Mouse (Mus musculus) adrenal gland, adult 18-20 months (tissue): ENCODE measurements around the gene Klhl29. TPM values are rescaled to one million over a fixed set of nuclear protein-coding genes. Genes with fewer than 3 reads are reported as not detected.

ENCODE experiments used
- DNase-seq, 2 experiments: peaks; one replicate each; pipeline ENCODE4 v3.0.0; 2021 to 2022; ENCODE audit warnings: low spot score in 2 of 2
- total RNA-seq, 2 experiments: library from RNA; stranded (reverse); gene quantifications; 1 replicate in 1 of 2; 2 replicates in 1 of 2; pipeline ENCODE4 v1.2.3; 2021

Gene Klhl29
- total RNA-seq, 2 experiments from 2014 or later: 9.2 to 20.5 TPM

GRCm38 (mm10) chr12:5142776-5143175, 232.7 kb downstream of the Klhl29 start:
- peak; percentile 86 for DNase-seq

- DNase-seq: no peak
Measured at GRCm38 (mm10) chr12:5141040-5141439, 234.4 kb downstream of the Klhl29 start.

DNA sequence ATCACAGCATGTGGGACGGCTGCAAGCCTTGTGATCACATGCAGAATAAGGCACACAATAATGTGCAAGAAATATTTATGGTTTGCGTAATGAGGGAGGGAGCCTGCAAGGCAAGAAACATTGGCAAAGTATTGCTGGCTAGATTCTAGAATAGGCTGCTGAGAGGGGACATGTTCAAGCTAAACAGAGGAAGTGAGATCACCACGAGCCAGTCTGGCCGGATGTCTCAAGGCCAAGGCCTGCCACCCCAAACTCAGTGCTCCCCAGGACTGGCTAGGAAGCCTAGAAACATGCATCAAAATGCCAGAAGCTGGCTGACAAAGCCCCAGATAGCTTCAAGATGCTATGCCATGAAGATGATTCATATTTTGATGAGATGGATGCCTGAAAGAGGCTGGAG, 236.2 kb downstream of the Klhl29 start:
- DNase-seq: no peak

- DNase-seq: peak; percentile 30 to 34
Measured at GRCm38 (mm10) chr12:5136300-5136699, 239.2 kb downstream of the Klhl29 start.

DNA sequence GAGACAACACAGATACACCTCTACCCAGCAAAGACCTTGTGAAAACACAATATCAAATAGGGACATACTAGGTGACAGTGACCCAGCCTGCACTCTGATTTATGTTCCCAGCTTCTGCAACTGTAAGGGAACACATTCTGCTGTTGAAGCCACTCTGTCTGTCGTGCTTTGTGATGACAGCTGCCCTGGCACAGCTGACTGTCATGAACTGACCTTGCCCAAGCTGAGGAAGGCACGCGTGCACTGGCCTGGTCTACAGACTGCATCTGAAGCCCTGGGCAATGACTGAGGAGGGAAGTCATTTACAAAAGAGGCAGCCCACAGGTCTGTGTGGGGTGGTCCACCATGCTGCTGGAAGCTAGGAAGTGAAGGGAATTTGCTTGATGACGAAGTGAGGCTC, 246.3 kb downstream of the Klhl29 start:
- DNase-seq: no peak

DNA sequence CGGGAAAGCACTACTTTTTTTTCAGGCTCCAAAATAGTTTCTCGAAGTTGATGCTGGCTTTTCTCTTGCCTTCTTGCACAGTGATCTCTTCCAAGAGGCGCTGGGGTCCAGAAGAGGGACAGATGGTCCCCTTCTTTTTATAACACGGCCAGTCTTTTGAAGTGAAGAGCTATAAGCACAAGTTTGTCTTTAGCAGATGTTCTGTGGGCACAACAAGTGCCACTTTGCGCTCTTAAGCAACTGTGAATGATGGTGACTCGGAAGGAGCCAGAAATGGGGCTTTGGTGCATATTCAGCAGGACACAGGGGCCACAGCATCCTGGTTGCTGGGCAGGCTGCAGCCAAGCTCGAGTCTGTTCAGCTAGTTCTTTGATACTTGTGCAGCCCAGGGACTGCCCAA, 249.6 kb downstream of the Klhl29 start:
- no peak for DNase-seq

- DNase-seq: no peak
Measured at GRCm38 (mm10) chr12:5122972-5123371, 252.5 kb downstream of the Klhl29 start.

DNA sequence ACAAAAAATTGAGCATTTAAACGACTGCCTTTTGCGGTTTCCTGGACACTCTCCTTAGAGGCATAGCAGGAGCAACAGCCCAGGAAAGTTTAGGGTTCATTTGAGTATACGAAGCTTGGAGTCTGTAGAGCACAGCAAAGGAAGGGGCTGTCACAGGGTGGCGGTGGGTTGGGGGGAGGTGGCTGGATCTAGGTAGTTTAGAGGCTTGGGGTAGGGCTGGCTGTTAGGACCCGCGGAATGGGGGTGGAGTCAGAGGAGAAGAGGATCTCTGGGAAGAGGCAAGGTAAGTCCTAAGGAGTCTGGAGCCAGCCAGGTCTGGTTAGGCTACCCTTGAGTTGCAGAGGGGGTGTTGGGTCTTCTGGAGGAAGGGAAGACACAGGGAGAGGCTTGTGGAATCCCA, 255.2 kb downstream of the Klhl29 start:
- no peak for DNase-seq

GRCm38 (mm10) chr12:5119726-5120125, 255.8 kb downstream of the Klhl29 start:
- peak; percentile 78 to 81 for DNase-seq

GRCm38 (mm10) chr12:5119286-5119685, 256.2 kb downstream of the Klhl29 start:
- DNase-seq: no peak

GRCm38 (mm10) chr12:5116605-5117004, 258.9 kb downstream of the Klhl29 start:
- DNase-seq: no peak

GRCm38 (mm10) chr12:5114631-5115030, 260.9 kb downstream of the Klhl29 start:
- no peak for DNase-seq

- no peak for DNase-seq
Measured at GRCm38 (mm10) chr12:5111343-5111742, 264.1 kb downstream of the Klhl29 start.

DNA sequence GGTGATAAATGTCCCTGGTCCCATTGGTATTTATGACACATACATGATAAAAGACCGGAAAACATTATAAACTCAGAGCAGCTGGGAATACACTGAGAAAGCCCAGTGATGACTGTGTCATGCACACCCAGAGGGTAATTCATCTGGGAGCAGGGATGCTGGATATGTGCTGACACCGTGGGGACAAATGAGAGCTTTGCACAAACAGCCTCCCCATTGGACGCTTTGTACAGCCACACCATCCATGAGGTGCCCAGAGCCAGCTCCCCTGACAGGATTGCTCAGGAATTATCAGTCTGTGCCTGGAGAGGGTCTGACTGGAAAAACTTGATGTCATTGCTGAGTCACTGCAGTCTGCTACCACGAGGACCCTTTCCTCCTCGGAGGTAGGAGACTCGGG, 266.9 kb downstream of the Klhl29 start:
- no peak for DNase-seq

DNA sequence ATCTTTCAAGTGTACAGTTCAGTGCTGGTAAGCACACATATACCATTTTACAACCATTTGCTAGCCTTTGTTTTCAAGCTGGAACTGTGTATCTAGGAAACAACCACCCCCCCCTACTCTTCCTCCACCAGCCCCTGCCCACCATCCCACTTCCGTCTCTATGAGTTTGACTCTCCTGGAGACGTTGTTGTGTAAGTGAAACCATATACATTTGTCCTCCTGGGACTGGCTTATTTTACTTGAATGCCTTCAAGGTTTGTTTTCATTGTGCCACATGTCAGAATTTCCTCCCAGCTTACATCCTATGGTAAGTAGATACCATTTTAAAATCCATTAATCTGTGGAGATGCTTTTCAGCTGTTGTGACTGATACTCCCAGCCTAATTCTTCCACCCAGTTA, 267.7 kb downstream of the Klhl29 start:
- no peak for DNase-seq

GRCm38 (mm10) chr12:5104422-5105052, 270.9 kb downstream of the Klhl29 start:
- DNase-seq: no peak

- DNase-seq: peak; percentile 36 to 50
Measured at GRCm38 (mm10) chr12:5101411-5102024, 274.0 kb downstream of the Klhl29 start.

- DNase-seq: no peak
Measured at GRCm38 (mm10) chr12:5099572-5099971, 275.9 kb downstream of the Klhl29 start.

- no peak for DNase-seq
Measured at GRCm38 (mm10) chr12:5088639-5089038, 286.8 kb downstream of the Klhl29 start.

- no peak for DNase-seq
Measured at GRCm38 (mm10) chr12:5087787-5088519, 287.5 kb downstream of the Klhl29 start.

- DNase-seq: no peak
Measured at GRCm38 (mm10) chr12:5084714-5085113, 290.8 kb downstream of the Klhl29 start.

DNA sequence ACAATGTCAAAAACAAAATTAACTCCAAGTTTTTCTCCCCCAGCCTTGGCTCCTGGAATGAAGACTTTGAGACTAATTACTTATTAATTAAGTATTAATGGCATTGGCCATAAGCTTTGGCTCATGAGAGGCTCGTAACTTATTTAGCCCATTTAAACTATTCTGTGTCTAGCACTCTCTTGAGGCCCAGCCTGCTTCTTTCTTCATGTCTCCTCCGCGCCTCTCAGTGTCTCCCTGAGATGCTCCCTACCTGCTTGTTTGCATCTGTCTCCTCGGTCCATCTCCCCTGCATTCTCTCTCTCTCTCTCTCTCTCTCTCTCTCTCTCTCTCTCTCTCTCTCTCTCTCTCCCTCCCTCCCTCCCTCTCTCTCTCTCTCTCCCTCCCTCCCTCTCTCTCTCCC, 294.0 kb downstream of the Klhl29 start:
- no peak for DNase-seq
